Mouse (Mus musculus): Measurements from ENCODE around the gene Tas1r3. TPM values are rescaled to one million over a fixed set of nuclear protein-coding genes. Genes with fewer than 3 reads are reported as not detected.

Tas1r3 gene
- polyA plus RNA-seq (2015; fragmentation: Nextera tagmentation; extraction: Ambion mirVana): 0.25 and 0.33 TPM in 2 replicates

DNA sequence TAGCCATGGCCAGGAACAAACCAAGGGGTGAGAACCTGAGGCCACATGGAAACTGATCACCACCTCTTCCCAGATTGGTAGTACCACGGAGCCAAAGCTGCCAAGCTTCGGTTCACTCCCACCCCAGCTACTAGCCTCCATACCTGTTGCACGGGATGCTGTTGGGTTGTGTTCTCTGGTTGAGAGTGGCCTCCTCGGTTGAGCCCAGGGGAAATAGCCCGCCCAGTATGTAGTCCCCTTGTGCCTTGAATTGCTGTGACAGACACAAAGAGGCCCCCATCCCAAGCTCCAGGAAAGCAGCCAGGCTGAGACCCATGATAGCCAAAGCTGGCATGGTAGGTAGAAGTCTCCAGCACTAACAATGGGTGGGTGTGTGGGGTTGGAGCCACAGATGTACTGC, at the start of gene Tas1r3:
Gene Tas1r3, minus strand, starts transcription at position 362 of the 400 bp plus-strand sequence.
- H3K27ac ChIP-seq: no peak within 1 kb of the TSS
- peaks cover 57% of the 10 kb centered on the region for H3K36me3 ChIP-seq
- WGBS: 74% methylated on average over 5 of the region's 5 CpGs
- H3K4me2 ChIP-seq (replicated peaks): no peak within 1 kb of the TSS
- ATAC-seq (ENCODE audit: low FRiP score, low read depth): no peak
- H3K9me3 ChIP-seq: no peaks in the 10 kb centered on the region
- H3K4me3 ChIP-seq: no peak within 1 kb of the TSS
- peaks cover under 1% of the 10 kb centered on the region; the same call in 1 of the 2 replicates for H3K4me1 ChIP-seq
- H3K9ac ChIP-seq: no peak within 1 kb of the TSS
- H3K27me3 ChIP-seq: no peaks in the 10 kb centered on the region

DNA sequence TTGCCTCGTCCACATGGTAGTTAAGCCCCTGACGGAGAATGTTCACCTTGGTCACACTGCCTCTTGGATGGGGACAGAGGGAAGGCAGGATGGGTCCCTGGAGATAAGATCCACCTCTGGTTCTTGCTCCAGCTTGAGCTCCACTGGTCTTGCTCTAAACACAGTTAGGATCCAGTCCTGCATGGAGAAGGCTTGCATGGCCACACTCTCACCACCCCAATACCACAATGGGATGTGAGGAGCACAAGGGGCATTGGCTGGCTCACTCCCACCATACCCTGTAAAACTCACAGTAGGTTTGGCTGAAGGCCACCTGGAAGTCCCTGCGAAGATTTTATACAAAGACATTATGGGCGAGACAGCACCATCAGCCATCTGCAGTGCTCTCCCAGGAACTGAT, 45.6 kb upstream of the Tas1r3 start:
- Histone ChIP-seq H3K27me3 (no peaks in the 10 kb centered on the region), H3K4me3 (no peak overlapping the region), H3K9ac (no peak overlapping the region), H3K27ac (no peak overlapping the region), H3K36me3 (peaks cover 32% of the 10 kb centered on the region), H3K4me2 (replicated peaks) (no peak overlapping the region), H3K9me3 (no peaks in the 10 kb centered on the region), H3K4me1 (no peaks in the 10 kb centered on the region)
- ATAC-seq (ENCODE audit: low FRiP score, low read depth): no peak
- 84% methylated on average over 4 of the region's 4 CpGs for WGBS

DNA sequence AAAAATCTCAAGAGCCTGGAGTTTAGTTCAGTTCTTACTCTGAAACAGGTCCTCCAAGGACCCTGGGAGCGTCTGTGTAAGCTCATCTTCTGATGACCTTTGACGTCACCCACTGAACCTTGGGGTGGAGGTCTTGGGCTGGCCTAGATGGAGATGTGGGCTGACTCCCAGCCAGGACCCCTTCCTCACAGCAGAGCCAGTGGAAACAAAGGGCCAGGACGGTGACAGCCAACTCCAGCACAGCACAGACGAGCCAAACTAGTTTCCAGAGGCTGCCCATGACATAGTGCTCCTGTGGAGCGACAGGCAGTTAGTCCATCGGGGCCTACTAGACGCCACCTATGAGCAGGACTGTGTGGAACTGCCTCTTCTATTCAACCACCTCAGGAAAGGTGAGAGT, 45.1 kb upstream of the Tas1r3 start:
- no peak overlapping the region for H3K4me2 ChIP-seq (replicated peaks)
- no peaks in the 10 kb centered on the region for H3K27me3 ChIP-seq
- no peaks in the 10 kb centered on the region for H3K4me1 ChIP-seq
- ATAC-seq (ENCODE audit: low FRiP score, low read depth): no peak
- H3K4me3 ChIP-seq: no peak overlapping the region
- WGBS: 82% methylated on average over 7 of the region's 7 CpGs
- H3K27ac ChIP-seq: no peak overlapping the region
- H3K36me3 ChIP-seq: peaks cover 36% of the 10 kb centered on the region
- no peaks in the 10 kb centered on the region for H3K9me3 ChIP-seq
- no peak overlapping the region for H3K9ac ChIP-seq

DNA sequence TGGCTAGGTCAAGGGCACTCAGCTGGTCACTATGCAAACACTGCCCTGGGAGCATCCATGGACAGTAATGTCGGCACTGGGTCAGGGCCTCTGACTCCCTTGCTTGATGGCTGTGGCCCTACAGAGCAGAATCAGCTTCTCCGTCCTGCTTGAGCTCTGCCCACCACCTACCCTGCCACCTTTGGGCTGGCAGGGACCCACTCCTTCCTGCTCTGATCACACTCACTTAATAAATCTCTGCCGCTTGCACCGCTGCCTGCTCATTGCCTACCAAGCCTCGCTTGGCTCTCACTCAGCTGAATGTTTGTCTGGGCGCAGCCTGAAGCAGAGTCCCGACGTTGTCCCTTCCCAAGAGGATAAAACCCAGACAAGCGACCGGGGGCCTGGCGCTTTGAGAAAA, 43.8 kb upstream of the Tas1r3 start:
- Histone ChIP-seq H3K36me3 (peaks cover 49% of the 10 kb centered on the region), H3K4me3 (no peak overlapping the region), H3K4me1 (no peaks in the 10 kb centered on the region), H3K27ac (no peak overlapping the region), H3K9ac (no peak overlapping the region), H3K4me2 (replicated peaks) (no peak overlapping the region), H3K27me3 (no peaks in the 10 kb centered on the region), H3K9me3 (no peaks in the 10 kb centered on the region)
- no peak for ATAC-seq (ENCODE audit: low FRiP score, low read depth)
- WGBS: 80% methylated on average over 11 of the region's 11 CpGs

DNA sequence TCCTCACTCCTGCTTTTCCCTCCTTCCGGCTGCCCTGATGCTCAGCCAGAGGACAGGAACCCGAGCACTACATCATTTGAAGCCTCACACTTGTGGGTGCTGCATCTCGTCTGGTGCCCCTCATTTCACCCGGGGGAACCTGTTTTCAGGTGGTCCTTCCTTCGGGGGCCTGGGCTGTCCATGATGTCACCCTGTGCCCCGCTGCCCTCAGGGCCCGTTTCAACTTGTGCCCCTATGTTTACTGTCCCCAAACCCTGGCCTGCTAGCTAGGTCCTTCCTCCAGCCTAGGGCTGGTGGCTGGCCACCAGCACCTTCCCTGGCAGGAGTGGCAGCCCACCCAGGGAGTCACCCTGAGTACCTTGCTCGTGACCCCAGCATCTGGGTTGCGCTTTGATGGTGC, 43.0 kb upstream of the Tas1r3 start:
- H3K9me3 ChIP-seq: no peaks in the 10 kb centered on the region
- no peak overlapping the region for H3K27ac ChIP-seq
- no peaks in the 10 kb centered on the region for H3K4me1 ChIP-seq
- no peak overlapping the region for H3K4me2 ChIP-seq (replicated peaks)
- H3K36me3 ChIP-seq: peaks cover 58% of the 10 kb centered on the region
- no peak for ATAC-seq (ENCODE audit: low FRiP score, low read depth)
- 77% methylated on average over 9 of the region's 9 CpGs for WGBS
- no peak overlapping the region for H3K4me3 ChIP-seq
- H3K27me3 ChIP-seq: no peaks in the 10 kb centered on the region
- H3K9ac ChIP-seq: no peak overlapping the region; the same call in 1 of the 2 replicates

DNA sequence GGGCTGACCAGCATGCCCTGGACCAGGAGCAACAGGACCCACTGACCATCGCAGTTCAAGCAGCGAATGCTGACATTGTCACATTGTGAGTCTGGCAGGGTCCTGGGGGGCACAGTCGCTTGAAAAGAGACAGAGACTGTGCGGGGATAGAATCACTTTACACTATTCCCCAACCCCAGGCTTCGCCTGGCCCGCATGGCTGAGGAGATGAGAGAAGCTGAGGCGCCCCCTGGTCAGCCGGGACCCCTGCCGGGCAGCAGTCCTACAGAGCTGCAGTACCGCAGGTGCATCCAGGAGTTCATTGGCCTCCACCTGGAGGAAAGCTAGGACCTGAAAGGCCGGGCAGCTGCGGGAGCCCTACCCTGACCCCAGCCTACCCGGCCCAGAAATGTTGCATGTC, 42.5 kb upstream of the Tas1r3 start:
- Histone ChIP-seq H3K36me3 (peaks cover 63% of the 10 kb centered on the region), H3K9ac (no peak overlapping the region; the same call in 1 of the 2 replicates), H3K4me1 (no peaks in the 10 kb centered on the region), H3K27ac (no peak overlapping the region), H3K4me3 (no peak overlapping the region), H3K4me2 (replicated peaks) (no peak overlapping the region), H3K27me3 (no peaks in the 10 kb centered on the region), H3K9me3 (no peaks in the 10 kb centered on the region)
- 92% methylated on average over 13 of the region's 13 CpGs for WGBS
- ATAC-seq (ENCODE audit: low FRiP score, low read depth): no peak

DNA sequence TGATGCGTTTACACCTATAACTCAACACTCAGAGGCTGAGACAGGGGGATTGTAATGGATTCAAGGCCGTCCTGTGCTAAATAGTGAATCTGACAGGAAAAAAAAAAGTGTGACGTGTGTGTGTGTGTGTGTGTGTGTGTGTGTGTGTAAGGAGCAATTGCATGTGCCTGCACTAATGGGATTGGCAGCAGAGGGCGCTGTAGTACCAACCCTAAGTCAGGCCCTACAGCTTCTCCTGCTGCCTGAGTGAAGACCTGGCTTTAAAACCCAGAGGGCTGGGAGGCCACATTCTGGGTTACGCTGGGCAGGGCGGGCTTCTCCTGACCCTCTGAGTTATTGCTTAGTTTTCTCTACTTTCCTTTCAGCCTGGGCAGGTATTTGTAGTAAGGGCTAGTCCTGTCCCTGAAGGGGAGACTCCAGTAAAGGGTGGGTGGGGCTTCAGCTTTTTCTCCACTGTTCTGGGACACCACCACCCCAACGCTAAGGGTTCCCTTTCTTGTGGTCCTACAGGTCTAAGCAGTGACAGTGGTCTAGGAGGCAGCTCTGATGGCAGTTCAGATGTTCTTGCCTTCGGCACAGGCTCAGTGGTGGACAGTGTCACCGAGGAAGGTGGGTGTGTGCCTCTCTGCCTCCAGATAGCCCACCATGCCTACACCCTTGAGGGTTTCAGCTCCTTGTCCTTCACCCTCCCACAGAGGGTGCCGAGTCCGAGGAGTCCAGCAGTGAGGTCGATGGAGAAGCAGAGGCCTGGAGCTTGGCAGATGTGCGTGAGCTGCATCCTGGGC, 41.3 kb upstream of the Tas1r3 start:
- no peak overlapping the region for H3K4me3 ChIP-seq

DNA sequence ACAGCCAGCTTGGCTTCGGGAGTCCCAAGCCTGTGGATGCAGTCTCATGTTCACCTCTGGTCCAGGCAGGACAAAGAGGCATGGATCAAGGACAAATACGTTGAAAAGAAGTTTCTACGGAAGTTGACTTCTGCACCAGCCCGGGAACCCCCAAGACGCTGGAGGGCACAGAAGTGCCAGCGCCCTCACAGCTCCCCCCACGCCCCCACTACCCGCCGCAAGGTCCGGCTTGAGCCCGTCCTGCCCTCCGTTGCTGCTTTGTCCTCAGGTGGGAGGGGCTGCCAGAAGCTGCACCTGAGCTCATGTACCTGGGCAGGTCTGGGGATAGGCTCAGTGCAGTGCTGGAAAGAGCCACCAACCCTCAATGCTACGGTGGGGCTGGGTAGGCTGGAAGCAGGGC, 40.1 kb upstream of the Tas1r3 start:
- Histone ChIP-seq H3K4me1 (no peaks in the 10 kb centered on the region), H3K4me3 (no peak overlapping the region), H3K9ac (no peak overlapping the region), H3K27me3 (no peaks in the 10 kb centered on the region), H3K27ac (no peak overlapping the region), H3K36me3 (peaks cover 85% of the 10 kb centered on the region), H3K4me2 (replicated peaks) (no peak overlapping the region), H3K9me3 (no peaks in the 10 kb centered on the region)
- WGBS: 93% methylated on average over 13 of the region's 13 CpGs
- no peak for ATAC-seq (ENCODE audit: low FRiP score, low read depth)

More for the DNA sequence above, 41.3 kb upstream of the Tas1r3 start:
- 89% methylated on average over 13 of the region's 13 CpGs for WGBS
- Histone ChIP-seq H3K27ac (no peak overlapping the region), H3K9ac (no peak overlapping the region), H3K9me3 (no peaks in the 10 kb centered on the region), H3K36me3 (peaks cover 73% of the 10 kb centered on the region), H3K4me2 (replicated peaks) (no peak overlapping the region), H3K4me1 (no peaks in the 10 kb centered on the region), H3K27me3 (no peaks in the 10 kb centered on the region)
- ATAC-seq (ENCODE audit: low FRiP score, low read depth): no peak

DNA sequence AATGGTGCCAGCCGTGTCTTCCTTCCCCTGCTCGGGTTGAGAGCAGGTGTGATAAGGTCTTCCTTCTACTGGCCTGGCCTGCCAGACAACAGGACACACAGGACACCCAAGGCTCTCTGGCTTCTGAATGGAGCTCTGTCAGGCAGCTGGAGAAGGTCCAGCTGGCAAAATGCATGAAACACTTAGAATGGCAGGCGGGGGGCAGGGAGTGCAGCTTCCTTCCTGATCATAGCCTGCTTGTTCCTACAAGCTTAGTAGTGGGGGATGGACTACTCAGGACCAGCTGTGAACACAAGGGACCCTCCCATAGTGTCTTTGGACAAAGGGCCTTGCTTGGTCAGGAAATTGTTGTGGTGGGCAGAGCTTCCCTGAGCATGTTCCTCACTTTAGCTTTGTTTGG, 38.0 kb upstream of the Tas1r3 start:
- H3K4me1 ChIP-seq: no peaks in the 10 kb centered on the region
- H3K9ac ChIP-seq: no peak overlapping the region
- H3K27ac ChIP-seq: no peak overlapping the region
- no peaks in the 10 kb centered on the region for H3K9me3 ChIP-seq
- WGBS: 80% methylated on average over 3 of the region's 3 CpGs
- H3K4me2 ChIP-seq (replicated peaks): no peak overlapping the region
- H3K27me3 ChIP-seq: no peaks in the 10 kb centered on the region
- peaks cover 90% of the 10 kb centered on the region for H3K36me3 ChIP-seq
- ATAC-seq (ENCODE audit: low FRiP score, low read depth): no peak
- no peak overlapping the region for H3K4me3 ChIP-seq

DNA sequence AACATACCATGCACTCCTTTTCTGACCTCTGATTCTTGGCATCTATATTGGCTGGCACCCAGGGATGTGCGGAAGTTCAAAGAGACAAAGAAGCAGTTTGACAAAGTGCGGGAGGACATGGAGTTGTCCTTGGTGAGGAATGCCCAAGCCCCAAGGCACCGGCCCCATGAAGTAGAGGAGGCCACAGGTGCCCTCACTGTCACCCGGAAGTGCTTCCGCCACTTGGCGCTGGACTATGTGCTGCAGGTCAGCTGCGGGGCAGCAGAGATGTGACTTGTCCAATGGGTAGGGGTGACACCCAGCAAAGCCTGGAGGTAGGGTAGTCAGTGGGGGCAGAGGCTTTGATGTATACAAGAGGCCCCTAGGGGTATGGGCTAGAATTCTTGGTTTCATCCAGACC, 36.2 kb upstream of the Tas1r3 start:
- WGBS: 94% methylated on average over 7 of the region's 7 CpGs
- Histone ChIP-seq H3K27me3 (no peaks in the 10 kb centered on the region), H3K4me3 (no peak overlapping the region), H3K36me3 (peaks cover 81% of the 10 kb centered on the region), H3K9ac (no peak overlapping the region), H3K4me1 (peaks cover 13% of the 10 kb centered on the region), H3K4me2 (replicated peaks) (no peak overlapping the region), H3K9me3 (no peaks in the 10 kb centered on the region), H3K27ac (no peak overlapping the region)
- no peak for ATAC-seq (ENCODE audit: low FRiP score, low read depth)

DNA sequence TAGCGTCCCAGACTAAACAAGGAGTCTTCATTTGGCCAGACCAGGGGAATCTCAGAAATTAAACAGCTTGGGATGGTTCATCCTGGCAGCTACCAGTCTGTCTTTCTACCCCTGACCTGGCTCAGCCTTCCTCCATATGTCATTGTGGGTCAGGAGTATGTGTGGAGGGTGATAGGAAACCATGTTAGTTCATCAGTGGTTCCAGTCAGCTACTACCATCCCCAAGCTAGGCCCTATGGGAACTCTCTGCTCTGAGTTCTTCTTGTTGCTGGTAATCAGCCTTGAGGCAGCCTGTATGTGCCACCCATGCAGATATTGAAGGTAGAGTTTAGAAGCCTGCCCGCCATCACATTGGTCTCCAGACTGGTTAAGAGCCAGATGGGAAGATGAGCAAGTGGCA, 35.2 kb upstream of the Tas1r3 start:
- Histone ChIP-seq H3K4me3 (no peak overlapping the region), H3K4me1 (peaks cover 23% of the 10 kb centered on the region), H3K27me3 (no peaks in the 10 kb centered on the region), H3K36me3 (peaks cover 71% of the 10 kb centered on the region), H3K9ac (no peak overlapping the region), H3K4me2 (replicated peaks) (no peak overlapping the region), H3K27ac (no peak overlapping the region), H3K9me3 (no peaks in the 10 kb centered on the region)
- ATAC-seq (ENCODE audit: low FRiP score, low read depth): no peak
- WGBS: 93% methylated on average over 2 of the region's 2 CpGs

DNA sequence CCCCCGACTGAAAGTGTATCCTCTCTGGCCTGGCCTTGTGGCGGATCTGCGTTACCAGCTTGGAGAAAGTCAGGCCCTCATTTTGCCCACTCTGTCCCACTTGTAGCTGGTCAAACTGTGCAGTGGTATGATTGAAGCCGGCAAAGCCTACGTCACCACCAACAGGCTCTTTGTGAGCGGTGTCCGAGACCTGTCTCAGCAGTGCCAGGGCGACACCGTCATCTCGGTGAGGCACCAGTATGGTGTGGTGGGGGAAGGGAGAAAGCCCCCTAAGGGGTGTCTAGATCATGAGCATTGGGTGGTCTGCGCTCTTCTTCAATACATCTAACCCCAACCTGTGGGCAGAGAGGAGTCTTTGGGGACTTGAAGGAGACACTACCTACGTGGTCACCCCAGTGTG, 33.3 kb upstream of the Tas1r3 start:
- no peaks in the 10 kb centered on the region for H3K9me3 ChIP-seq
- no peak overlapping the region for H3K27ac ChIP-seq
- 94% methylated on average over 12 of the region's 12 CpGs for WGBS

DNA sequence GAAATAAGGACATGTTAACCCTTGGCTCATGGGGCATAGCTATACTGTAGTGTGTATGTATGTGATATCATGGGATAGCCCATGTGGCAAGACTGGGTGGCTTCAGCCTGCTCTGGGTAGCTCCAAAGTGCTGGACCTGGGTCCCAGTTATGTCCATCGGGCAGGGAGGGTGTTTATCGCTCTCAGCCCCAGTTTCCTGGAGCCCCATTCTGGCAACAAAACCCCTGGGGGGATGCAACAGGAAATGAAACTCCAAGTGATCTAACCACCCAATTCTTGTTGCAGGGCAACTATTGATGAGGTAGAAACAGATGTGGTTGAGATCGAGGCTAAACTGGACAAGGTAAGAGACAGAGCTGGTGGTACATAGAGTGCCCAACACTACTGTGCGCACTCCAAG, 32.7 kb upstream of the Tas1r3 start:
- ATAC-seq (ENCODE audit: low FRiP score, low read depth): no peak
- no peak overlapping the region for H3K9ac ChIP-seq
- peaks cover 46% of the 10 kb centered on the region for H3K36me3 ChIP-seq
- H3K4me1 ChIP-seq: peaks cover 34% of the 10 kb centered on the region
- H3K9me3 ChIP-seq: no peaks in the 10 kb centered on the region
- H3K4me2 ChIP-seq (replicated peaks): no peak overlapping the region
- H3K27ac ChIP-seq: no peak overlapping the region
- H3K4me3 ChIP-seq: no peak overlapping the region
- 90% methylated on average over 4 of the region's 4 CpGs for WGBS
- no peaks in the 10 kb centered on the region for H3K27me3 ChIP-seq

More for the DNA sequence above, 33.3 kb upstream of the Tas1r3 start:
- Histone ChIP-seq H3K4me1 (peaks cover 33% of the 10 kb centered on the region), H3K4me3 (no peak overlapping the region), H3K4me2 (replicated peaks) (no peak overlapping the region), H3K36me3 (peaks cover 52% of the 10 kb centered on the region), H3K27me3 (no peaks in the 10 kb centered on the region), H3K9ac (no peak overlapping the region)
- ATAC-seq (ENCODE audit: low FRiP score, low read depth): no peak

Measured in limb, embryonic 13.5 days (tissue).